Mouse (Mus musculus) forebrain, embryonic 10.5 days (tissue): ENCODE measurements around the gene Brd4. TPM values are rescaled to one million over a fixed set of nuclear protein-coding genes. Genes with fewer than 3 reads are reported as not detected.

Experiments used
- DNase-seq: peaks from one replicate; pipeline ENCODE4 v3.0.0-alpha.2; 2017; ENCODE audit warnings: low spot score; ENCODE audit errors: extremely low spot score
- H3K27ac ChIP-seq: fragments of 300-500 bp; sonication (generic); 2 replicates; pipeline ENCODE4 v1.5.1; 2016; ENCODE audit warnings: mild to moderate bottlenecking
- H3K27me3 ChIP-seq: fragments of 300-500 bp; sonication (generic); 2 replicates; pipeline ENCODE4 v1.6.1; 2016; ENCODE audit warnings: mild to moderate bottlenecking; ENCODE audit not compliant: poor library complexity, severe bottlenecking
- H3K36me3 ChIP-seq: fragments of 300-500 bp; sonication (generic); replicated peaks from 2 replicates; pipeline ENCODE4 v1.6.1; 2016; ENCODE audit warnings: mild to moderate bottlenecking, moderate library complexity
- H3K4me1 ChIP-seq: fragments of 300-500 bp; sonication (generic); 2 replicates; pipeline ENCODE4 v1.6.1; 2016
- H3K4me3 ChIP-seq: fragments of 300-500 bp; sonication (generic); 2 replicates; pipeline ENCODE4 v1.5.1; 2016; ENCODE audit warnings: mild to moderate bottlenecking, moderate library complexity
- H3K9me3 ChIP-seq: fragments of 300-500 bp; sonication (generic); 2 replicates; pipeline ENCODE4 v1.6.1; 2016; ENCODE audit warnings: mild to moderate bottlenecking, moderate library complexity
- WGBS: fragments of 180-500 bp; shearing (Covaris S2); methylation state at CpG from one replicate; pipeline ENCODE4 v1.1.7; 2016; 5-methylcytosine and 5-hydroxymethylcytosine counted together
- polyA plus RNA-seq: library from polyadenylated mRNA; unstranded; fragments of >200 nt; fragmentation: Nextera tagmentation; extraction: Ambion mirVana; gene quantifications from 2 replicates; pipeline ENCODE4 v1.2.1, GENCODE M21; 2016

The Brd4 gene
- 112 and 113 TPM in 2 replicates for polyA plus RNA-seq

- peak; percentile 94 for DNase-seq
- Histone ChIP-seq H3K4me1 (peaks cover 37% of the 10 kb centered on the region), H3K27ac (peak within 1 kb of the TSS; percentile 99), H3K27me3 (no peaks in the 10 kb centered on the region), H3K36me3 (peaks cover 7% of the 10 kb centered on the region), H3K9me3 (no peaks in the 10 kb centered on the region), H3K4me3 (peak within 1 kb of the TSS; percentile 98)
- WGBS = under 1% methylated on average over 100 of the region's 100 CpGs
These were observed at the start of gene Brd4 for GRCm38 (mm10) chr17:32284262-32285137. TSS of gene Brd4 (minus strand) at chr17:32284722.

GRCm38 (mm10) chr17:32333675-32334303, 49.3 kb upstream of the Brd4 start:
- Histone ChIP-seq H3K27me3 (no peaks in the 10 kb centered on the region), H3K4me1 (no peaks in the 10 kb centered on the region), H3K9me3 (no peaks in the 10 kb centered on the region), H3K27ac (0 out of 2 replicates have a peak overlapping the region, but pooled peaks have one; percentile 8), H3K4me3 (no peak overlapping the region), H3K36me3 (peaks cover 96% of the 10 kb centered on the region)
- DNase-seq = no peak
- WGBS = 89% methylated on average over 31 of the region's 31 CpGs

GRCm38 (mm10) chr17:32327501-32327900, 43.0 kb upstream of the Brd4 start:
- Histone ChIP-seq H3K36me3 (peaks cover 92% of the 10 kb centered on the region), H3K9me3 (no peaks in the 10 kb centered on the region)
- DNase-seq = no peak

DNA sequence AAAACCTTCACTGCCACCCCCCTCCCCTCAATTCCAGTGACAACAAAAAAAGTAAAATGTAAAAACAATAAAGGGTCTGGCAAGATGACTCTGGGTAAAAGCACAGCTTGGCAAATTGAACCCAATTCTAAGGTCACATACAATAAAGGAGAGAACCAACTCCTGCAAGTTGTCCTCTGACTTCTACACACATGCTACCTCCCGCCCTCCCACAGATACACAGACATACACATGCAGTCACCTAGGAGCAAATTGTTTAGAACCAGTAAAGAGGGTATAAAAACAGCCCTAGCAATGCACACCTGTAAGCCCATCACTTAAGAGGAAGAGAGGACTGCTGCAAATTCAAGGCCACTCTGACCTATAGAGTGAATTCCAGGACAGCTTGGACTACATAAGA, 38.3 kb upstream of the Brd4 start:
- H3K36me3 ChIP-seq = peaks cover 64% of the 10 kb centered on the region
- H3K27me3 ChIP-seq = no peaks in the 10 kb centered on the region
- no peak for DNase-seq
- peak overlapping the region; percentile 97; the same call in 1 of the 2 replicates for H3K4me3 ChIP-seq
- H3K4me1 ChIP-seq = peaks cover 34% of the 10 kb centered on the region
- no peak overlapping the region for H3K27ac ChIP-seq
- H3K9me3 ChIP-seq = no peaks in the 10 kb centered on the region
- 88% methylated on average over 1 of the region's 1 CpGs for WGBS

More at GRCm38 (mm10) chr17:32327501-32327900, 43.0 kb upstream of the Brd4 start:
- peaks cover 4% of the 10 kb centered on the region for H3K4me1 ChIP-seq
- no peak overlapping the region for H3K4me3 ChIP-seq
- H3K27me3 ChIP-seq = no peaks in the 10 kb centered on the region
- no peak overlapping the region for H3K27ac ChIP-seq

DNA sequence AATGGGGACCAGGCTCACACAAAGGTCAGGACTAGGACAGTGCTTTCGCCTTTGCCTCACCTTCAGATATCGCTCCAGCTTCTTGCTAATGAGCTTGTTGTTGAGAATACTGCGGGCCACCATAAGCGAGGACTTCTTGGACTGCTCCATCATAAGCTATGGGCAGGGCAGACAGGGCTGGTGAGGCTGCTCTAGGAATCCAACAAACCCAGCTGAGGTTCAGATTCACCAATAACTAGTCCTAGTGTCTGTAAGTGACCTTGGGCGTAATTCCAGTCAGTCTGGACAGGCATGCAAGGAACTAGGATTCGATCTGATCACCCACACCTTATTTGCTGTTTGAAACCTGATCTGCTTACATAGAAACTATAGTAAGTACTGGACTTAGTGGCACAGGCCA, 37.3 kb upstream of the Brd4 start:
- H3K9me3 ChIP-seq = no peaks in the 10 kb centered on the region
- WGBS = 32% methylated on average over 6 of the region's 6 CpGs
- H3K27ac ChIP-seq = peak overlapping the region; percentile 95
- DNase-seq = no peak
- no peaks in the 10 kb centered on the region for H3K27me3 ChIP-seq
- H3K4me3 ChIP-seq = peak overlapping the region; percentile 97
- peaks cover 65% of the 10 kb centered on the region for H3K36me3 ChIP-seq
- peaks cover 34% of the 10 kb centered on the region for H3K4me1 ChIP-seq

GRCm38 (mm10) chr17:32321390-32321734, 36.8 kb upstream of the Brd4 start:
- H3K4me3 ChIP-seq = peak overlapping the region; percentile 97
- no peaks in the 10 kb centered on the region for H3K9me3 ChIP-seq
- H3K27me3 ChIP-seq = no peaks in the 10 kb centered on the region
- no peak for DNase-seq
- peaks cover 65% of the 10 kb centered on the region for H3K36me3 ChIP-seq
- H3K4me1 ChIP-seq = peaks cover 34% of the 10 kb centered on the region
- H3K27ac ChIP-seq = peak overlapping the region; percentile 95
- WGBS = 0% methylated on average over 23 of the region's 23 CpGs

DNA sequence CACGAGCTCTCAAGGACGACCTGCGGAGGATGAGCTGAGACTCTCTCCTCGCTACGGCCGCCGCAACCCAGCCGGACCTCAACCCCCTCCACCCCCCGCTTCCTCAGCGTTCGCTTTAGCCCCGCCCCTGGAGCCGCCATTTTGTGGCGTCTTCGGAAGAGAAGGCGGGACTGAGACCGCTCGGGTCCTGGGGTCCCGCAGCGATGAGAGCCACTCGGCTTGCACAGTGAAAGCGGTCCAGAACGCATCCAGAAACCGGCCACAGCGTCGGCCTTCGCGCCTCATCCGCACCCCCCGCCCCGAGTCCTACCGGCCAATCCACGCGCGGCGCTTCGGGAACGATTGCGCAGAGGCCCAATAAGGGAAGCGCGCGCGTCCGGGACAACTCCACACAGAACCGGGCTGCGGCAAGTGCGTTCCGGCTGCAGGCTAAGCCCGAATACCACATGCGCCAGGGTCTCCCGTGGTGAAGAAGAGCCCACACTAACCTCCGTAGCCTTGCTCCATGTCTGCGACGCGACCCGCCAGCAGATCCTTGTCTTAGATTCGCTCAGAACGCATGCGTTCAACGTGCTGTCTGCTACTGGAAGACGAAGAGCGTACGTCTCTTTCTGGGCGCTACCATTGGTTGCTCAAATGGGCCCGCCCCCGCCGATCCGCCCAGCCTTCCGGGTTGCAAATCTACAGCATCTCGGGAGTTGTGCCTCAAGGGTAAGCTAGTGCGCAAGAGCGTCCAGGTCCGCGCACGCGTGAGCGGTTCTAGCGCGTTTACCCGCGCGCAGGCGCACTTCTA, 36.3 kb upstream of the Brd4 start, which contains the start of gene Akap8:
Gene Akap8 (minus strand): TSS at position 642 of the 793 bp plus-strand sequence.
- no peaks in the 10 kb centered on the region for H3K9me3 ChIP-seq
- peaks cover 34% of the 10 kb centered on the region for H3K4me1 ChIP-seq
- peaks cover 65% of the 10 kb centered on the region for H3K36me3 ChIP-seq
- WGBS = under 1% methylated on average over 83 of the region's 83 CpGs
- peak within 1 kb of the TSS; percentile 97 for H3K4me3 ChIP-seq
- peak; percentile 99 for DNase-seq
- H3K27ac ChIP-seq = peak within 1 kb of the TSS; percentile 95
- no peaks in the 10 kb centered on the region for H3K27me3 ChIP-seq

DNA sequence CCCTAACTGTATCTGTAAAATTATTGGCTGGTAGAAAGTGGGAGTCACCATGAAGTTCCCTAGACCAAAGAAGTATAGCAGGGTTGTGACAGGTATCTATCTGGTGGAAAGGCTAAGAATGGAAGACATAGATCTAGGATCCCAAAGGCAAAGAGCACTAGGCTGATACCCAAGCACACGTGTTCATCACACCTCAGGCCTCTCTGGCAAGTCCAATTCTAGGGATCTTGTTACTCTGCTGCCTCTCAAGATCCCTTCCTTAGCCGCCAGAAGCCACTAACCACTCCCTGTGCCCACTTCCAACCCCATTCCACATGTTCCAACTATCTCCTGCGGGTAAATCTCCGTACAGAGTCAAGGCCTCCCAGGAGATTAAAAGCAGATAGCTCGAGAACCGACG, 35.4 kb upstream of the Brd4 start:
- H3K27me3 ChIP-seq = no peaks in the 10 kb centered on the region
- H3K36me3 ChIP-seq = peaks cover 65% of the 10 kb centered on the region
- H3K9me3 ChIP-seq = no peaks in the 10 kb centered on the region
- H3K27ac ChIP-seq = peak overlapping the region; percentile 95
- 1% methylated on average over 7 of the region's 7 CpGs for WGBS
- H3K4me3 ChIP-seq = peak overlapping the region; percentile 97
- peaks cover 34% of the 10 kb centered on the region for H3K4me1 ChIP-seq
- no peak for DNase-seq

- Histone ChIP-seq H3K9me3 (no peaks in the 10 kb centered on the region), H3K36me3 (peaks cover 67% of the 10 kb centered on the region), H3K4me3 (no peak overlapping the region), H3K27ac (no peak overlapping the region), H3K27me3 (no peaks in the 10 kb centered on the region), H3K4me1 (peaks cover 31% of the 10 kb centered on the region)
- DNase-seq = no peak
- WGBS = 88% methylated on average over 3 of the region's 3 CpGs
These were observed 33.2 kb upstream of the Brd4 start for GRCm38 (mm10) chr17:32317708-32318107.

DNA sequence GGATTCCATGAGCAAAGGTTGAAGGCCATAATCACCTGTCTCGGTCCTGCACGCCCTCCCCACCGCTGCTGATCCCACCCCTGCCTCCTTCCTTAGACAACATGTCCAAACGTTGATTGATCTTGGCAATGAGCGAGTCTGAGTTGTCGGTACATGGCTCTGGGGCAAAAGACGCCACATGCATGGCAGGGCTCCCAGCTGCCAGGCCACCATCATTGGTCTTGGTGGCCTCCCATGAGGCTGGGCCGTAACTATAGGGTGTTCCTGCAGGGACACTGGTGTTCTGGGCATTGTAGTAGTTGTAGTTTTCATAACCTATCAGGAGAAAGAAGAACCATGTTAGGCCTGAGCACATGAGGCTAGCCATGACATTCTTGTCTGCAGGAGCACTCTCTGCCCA, 32.5 kb upstream of the Brd4 start:
- DNase-seq = no peak

DNA sequence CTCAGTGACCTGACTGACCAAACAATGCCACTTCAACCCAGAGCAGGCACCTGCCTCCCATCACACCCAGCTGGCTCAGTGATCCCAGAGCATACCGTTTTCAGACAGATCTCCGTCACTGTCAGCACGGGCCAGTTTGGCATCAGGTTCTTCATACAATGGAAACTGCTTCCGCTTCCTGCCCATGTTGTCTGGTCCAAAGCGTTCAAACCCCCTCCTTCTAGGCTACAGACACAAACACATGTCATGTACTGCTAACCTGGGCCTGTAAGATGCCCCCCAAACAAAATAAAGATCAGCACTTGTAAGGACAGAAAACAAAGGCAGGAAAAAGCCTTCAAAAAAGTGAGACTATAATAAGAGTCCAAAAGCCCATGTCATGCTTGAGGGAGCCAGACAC, 31.0 kb upstream of the Brd4 start:
- DNase-seq = no peak
- Histone ChIP-seq H3K4me1 (peaks cover 17% of the 10 kb centered on the region), H3K27me3 (no peaks in the 10 kb centered on the region), H3K36me3 (peaks cover 88% of the 10 kb centered on the region), H3K27ac (no peak overlapping the region), H3K9me3 (no peaks in the 10 kb centered on the region), H3K4me3 (no peak overlapping the region)
- WGBS = 98% methylated on average over 5 of the region's 5 CpGs

More for the DNA sequence above, 32.5 kb upstream of the Brd4 start:
- H3K27me3 ChIP-seq = no peaks in the 10 kb centered on the region
- H3K9me3 ChIP-seq = no peaks in the 10 kb centered on the region
- no peak overlapping the region for H3K27ac ChIP-seq
- no peak overlapping the region for H3K4me3 ChIP-seq
- WGBS = 95% methylated on average over 8 of the region's 8 CpGs
- peaks cover 74% of the 10 kb centered on the region for H3K36me3 ChIP-seq
- peaks cover 25% of the 10 kb centered on the region for H3K4me1 ChIP-seq

- peaks cover 100% of the 10 kb centered on the region for H3K36me3 ChIP-seq
- WGBS = 86% methylated on average over 5 of the region's 5 CpGs
These were observed 29.4 kb upstream of the Brd4 start for GRCm38 (mm10) chr17:32313892-32314291.

More at GRCm38 (mm10) chr17:32313892-32314291, 29.4 kb upstream of the Brd4 start:
- no peaks in the 10 kb centered on the region for H3K27me3 ChIP-seq
- H3K9me3 ChIP-seq = no peaks in the 10 kb centered on the region
- no peak overlapping the region for H3K27ac ChIP-seq
- H3K4me1 ChIP-seq = peaks cover 6% of the 10 kb centered on the region
- no peak for DNase-seq
- H3K4me3 ChIP-seq = no peak overlapping the region
